Mouse (Mus musculus) spleen, postnatal 10 days (tissue): Measurements from ENCODE around the gene Glipr1l1.
"Not testable (repeated sequence)": the region's sequence is repeated elsewhere in the genome, so short reads cannot be mapped to it uniquely, and the experiment has no call there.

Source experiments
- DNase-seq, 2 experiments: peaks; one replicate each; pipeline ENCODE4 v3.0.0; 2021 to 2022; ENCODE audit warnings: low spot score in 2 of 2

Glipr1l1 gene

DNA sequence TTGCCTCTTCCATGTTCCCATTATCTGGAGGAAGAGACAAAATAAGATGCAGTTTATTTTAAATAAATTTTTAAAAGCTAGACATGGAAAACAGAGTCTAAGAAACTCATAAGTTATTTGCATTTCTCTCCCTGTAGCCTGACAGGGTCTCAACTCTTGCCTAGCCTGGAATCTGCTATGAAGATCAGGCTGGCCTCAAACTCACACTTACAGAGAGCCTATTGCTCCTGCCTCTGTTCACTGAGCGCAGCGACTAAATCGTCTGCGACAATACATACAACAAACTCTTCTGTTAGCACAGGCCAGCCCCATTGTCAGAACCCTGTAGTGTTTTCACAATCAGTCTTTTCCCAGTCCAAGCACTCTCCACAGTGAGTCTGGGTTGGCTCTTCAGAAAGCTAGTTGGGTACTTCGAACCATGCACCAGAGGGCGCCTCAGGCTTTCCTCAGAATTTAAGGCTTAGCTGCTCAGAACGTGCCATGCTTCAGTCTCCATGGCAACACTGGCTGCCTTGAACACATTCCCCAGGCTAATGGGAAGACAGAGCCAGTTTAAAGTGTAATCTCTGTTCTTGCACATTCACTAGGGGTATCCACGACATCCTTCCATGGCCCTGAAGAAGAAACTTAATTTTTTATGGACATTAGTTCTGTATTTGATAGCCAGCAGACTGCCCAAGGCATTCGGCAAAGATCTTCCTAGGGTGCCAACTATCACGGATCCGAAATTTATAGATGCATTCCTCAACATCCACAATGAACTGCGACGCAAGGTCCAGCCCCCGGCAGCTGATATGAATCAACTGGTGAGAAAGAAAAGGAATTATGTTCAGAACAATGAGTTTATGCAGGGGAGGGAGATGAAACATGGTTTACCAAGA, at the start of gene Glipr1l1:
TSS of gene Glipr1l1 (plus strand) at position 488 of the 881 bp plus-strand sequence.
- peak in 1 of 2 experiments; percentile 38 for DNase-seq

DNA sequence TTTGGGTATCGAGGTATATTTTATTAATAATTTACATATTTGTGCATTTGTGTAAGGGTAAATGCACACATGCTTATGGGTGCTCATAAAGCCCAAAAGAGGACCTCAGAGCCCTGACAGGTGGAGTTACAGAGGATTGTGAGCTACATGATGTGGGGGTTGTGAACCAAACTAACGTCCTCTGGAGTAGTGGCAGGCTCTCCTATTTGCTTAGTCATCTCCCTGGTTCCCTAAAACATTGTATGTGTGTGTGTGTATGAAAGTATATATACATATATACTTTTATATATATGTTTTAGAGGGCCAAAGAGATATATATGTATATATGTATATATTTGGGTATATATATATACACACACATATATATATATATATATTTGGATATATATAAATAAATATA, 36.4 kb upstream of the Glipr1l1 start:
- no peak for DNase-seq

DNA sequence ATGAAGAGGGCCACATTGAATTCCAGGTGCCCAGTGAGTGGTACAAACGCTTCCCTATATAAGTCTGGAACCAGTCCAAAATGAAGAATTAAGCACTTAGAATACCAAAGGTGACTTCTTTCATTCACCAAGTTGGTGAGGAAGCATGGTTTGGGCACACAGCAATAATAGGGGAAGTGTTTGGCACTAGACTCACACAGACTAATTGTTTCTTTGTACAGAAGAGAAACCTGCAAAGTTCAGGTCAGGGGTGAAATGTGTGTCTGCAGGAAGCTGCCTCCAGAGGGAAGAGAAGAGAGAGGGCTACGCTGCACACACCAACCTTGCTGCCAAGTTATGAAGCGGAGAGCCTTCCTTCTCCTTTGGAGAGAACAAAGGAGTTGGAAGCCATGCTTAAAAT, 31.3 kb upstream of the Glipr1l1 start:
- not testable (repeated sequence) for DNase-seq

DNA sequence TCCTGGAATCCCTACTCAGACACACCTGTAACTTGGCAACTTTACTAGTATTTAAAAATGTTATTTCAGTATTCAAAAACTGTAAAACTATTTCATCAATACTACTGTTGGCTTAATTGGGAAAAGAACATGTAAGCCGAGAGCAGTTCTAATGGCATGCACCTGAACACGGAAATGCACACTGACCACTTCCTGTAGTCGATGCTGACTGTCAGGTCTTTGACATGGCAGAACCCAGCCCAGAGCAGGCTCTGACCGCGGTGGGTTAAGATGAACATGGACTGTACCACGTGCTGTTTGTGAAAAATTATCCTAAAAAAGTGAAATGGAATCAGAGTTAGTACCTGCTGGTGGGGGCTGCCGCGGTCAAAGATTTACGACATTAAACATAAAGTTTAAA, 16.5 kb upstream of the Glipr1l1 start:
- not testable (repeated sequence) for DNase-seq

DNA sequence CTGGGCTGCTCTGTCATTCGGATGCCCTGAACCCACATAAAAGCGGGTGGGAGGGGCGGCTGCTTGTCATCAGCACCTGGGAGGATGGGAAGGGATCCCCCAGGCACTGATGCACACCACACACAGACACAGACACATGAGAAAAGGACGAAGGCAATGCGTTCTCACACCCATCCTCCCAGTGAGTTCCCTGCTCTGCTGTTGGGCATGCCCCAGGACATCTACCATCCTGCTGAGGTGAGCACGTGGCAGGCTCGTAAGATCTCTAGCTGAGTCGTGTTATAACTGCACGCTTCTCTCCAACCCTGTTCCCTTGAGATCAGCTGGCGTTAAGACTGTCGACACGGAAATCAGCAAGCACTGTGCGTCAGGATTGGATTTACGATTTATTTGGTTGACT, 15.7 kb upstream of the Glipr1l1 start:
- DNase-seq: not testable (repeated sequence)

DNA sequence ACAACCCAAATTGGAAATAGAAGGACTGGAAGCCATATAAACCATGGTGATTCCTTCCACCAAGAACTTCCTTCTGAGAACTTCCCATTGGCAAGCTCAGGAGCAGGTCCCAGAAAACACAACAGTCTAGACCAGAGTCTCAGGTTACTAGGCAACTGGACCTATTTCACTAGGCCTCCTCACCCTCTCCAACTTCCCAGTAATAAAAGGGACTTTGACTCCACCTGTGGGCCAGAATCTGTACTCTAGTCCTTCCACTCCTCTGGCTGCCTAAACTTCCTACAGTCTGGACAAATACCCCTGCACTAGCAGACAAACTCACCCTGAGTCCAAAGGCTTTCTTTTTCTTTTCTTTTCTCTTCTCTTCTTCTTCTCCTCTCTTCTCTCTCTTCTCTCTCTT, 8.8 kb upstream of the Glipr1l1 start:
- no peak for DNase-seq

DNA sequence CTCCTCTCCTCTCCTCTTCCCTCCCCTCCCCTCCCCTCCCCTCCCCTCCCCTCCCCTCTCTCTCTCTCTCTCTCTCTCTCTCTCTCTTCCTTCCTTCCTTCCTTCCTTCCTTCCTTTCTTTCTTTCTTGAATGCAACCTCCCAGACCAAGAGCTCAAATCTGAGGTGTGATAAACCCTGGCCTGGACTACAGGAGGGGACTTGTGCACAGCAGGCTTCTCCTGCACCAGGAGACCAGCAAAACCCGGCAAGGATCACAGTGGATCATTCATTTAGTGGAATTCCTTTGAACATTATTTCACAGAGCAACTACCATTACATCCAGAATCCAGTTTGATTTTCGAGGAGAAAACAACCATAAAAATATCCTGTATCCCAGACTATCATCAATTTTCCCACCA, 8.0 kb upstream of the Glipr1l1 start:
- not testable (repeated sequence) for DNase-seq

DNA sequence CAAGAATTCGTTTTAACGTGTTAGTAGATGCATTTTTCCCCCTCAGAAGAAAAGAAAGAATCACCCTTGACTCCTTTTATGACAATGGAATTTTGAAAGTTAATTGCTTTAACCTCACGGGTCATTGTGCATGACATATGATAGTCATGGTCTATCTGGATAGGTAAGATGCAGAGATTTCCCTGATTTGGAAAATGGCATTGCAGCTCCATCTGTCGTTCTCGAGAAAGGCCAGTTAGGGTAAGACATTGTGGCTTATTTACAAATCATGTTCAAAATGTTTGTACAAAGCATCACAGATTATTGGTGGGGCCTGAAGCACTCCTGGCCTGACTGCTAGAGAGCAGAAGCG, 570 bp downstream of the Glipr1l1 start:
- DNase-seq: not testable (repeated sequence)

DNA sequence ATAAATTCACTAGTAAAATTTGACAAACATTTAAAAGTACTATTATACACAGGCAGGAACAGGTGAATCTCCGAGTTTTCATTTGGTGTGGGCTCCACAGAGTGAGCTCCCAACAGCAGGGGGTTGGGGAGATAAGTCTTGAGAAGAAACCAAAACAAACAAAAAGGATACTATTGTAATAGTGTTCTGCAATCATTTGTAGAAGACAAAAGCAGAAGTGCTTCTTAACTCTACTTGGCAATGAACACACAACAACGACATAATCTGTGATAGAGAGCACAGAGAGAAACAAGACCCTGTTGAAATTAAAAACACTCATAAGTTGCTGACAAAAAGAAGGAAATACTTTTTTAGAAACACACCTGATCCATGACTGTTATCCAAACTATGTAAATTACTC, 20.1 kb downstream of the Glipr1l1 start:
- no peak for DNase-seq

DNA sequence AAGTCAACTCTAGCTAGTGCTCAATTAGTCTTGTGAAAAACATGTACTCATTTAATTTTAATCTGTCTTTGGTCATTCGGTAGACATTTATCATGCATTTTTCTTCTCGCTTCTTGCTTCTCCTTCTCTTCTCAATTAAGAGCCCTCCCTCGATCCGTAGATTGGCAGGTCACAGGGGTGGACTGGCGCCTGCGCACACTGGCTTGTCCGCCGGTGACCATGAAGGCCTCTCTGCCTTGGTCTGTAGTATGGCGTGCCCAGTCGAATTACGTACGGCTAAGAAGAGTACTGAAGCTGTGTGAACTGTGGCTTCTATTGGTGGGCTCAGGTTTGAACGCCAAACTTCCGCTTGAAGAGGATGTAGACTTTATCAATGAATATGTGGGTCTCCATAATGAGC, 23.2 kb downstream of the Glipr1l1 start, which contains the start of gene Glipr1l2:
TSS of gene Glipr1l2 (plus strand) at position 198 of the 400 bp plus-strand sequence.
- DNase-seq: no peak

DNA sequence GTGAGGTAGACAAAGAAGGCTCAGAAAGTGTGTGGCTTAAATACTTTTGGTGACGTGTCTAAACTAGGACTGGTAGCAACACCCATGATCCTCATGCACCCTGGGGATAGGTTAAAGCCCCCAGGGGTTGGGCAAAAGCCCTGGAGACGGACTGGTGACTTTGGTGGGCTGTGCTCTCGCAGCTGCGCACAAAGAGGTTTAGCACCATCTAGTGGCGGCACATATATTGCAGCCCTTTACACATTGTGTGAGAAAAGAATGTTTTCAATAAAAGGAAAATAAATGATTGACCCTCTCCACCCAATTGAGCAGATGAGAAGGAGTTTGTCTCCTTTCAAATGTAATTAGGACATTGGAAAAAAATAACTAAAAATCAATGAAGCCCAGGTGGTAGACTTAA, 45.8 kb downstream of the Glipr1l1 start:
- DNase-seq: peak; percentile 37 to 63

DNA sequence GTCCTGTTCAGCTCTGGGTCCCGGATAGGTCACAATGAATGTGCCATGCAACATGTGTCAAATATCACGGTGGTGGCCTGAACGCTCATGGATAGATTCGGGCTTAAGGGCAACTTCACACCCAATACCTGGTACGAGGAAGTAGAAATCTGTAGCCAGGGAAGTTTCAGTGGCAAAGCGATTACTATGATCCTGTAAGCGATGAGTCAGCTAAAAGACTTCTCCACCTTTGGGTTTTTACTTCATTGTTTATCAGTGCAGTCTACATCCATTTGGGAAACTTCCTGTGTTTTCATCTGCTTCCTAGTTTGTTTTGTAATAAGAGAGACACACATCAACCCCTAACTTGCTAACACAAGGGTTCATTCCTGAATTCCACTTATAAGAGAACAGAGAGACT, 50.4 kb downstream of the Glipr1l1 start:
- no peak for DNase-seq

DNA sequence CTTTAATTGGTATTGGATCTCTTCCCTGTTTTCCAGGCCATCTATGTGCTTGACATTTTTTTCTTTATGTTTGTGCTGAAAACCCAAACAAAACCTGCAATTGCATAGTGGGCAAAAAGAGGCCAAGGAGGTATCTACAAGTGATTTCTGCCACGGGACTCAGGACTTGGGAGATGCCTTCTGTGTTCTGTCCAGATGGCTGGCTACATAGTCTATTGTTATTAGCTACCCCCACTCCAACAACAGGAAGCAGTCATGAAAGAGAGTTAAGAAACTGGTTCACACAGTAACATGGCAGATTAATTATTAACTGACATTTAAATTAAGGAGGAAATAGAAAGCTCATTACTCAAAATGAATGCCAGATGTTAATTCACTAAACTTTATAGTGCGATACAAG, 65.1 kb downstream of the Glipr1l1 start:
- not testable (repeated sequence) for DNase-seq

DNA sequence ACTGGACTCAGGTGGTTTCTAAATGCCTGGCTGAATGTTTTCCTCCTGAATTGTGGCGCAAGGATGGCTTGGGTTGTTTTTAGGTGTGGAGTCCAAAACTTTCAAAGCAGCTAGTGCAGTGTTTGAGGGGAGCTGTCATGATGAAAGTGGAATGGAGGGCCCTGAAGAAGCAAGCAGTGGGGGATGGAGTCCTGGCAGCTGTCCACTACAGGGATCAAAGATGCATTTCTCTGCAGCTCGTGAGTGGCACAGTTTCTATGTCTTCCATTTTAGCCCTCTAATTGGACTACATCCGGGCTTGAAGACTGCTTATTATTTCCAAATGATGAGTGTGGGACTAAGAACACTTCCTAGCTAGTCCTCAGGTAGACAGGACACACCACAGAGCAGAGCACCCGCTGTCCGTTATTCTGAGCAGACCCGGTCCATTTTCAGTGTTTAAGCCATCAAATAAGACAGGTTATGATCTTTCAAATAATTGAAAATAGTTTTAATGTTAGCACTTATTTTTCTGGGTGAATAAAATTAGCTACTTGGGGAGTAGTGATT, 67.8 kb downstream of the Glipr1l1 start:
- not testable (repeated sequence) for DNase-seq
